Mouse (Mus musculus) ovary, postnatal 36 days (tissue): ENCODE data around the gene Pip5k1b.

ENCODE experiments used
- DNase-seq: peaks from one replicate; pipeline ENCODE4 v3.0.0; 2022; ENCODE audit warnings: low spot score, mixed read lengths

The Pip5k1b gene

DNA sequence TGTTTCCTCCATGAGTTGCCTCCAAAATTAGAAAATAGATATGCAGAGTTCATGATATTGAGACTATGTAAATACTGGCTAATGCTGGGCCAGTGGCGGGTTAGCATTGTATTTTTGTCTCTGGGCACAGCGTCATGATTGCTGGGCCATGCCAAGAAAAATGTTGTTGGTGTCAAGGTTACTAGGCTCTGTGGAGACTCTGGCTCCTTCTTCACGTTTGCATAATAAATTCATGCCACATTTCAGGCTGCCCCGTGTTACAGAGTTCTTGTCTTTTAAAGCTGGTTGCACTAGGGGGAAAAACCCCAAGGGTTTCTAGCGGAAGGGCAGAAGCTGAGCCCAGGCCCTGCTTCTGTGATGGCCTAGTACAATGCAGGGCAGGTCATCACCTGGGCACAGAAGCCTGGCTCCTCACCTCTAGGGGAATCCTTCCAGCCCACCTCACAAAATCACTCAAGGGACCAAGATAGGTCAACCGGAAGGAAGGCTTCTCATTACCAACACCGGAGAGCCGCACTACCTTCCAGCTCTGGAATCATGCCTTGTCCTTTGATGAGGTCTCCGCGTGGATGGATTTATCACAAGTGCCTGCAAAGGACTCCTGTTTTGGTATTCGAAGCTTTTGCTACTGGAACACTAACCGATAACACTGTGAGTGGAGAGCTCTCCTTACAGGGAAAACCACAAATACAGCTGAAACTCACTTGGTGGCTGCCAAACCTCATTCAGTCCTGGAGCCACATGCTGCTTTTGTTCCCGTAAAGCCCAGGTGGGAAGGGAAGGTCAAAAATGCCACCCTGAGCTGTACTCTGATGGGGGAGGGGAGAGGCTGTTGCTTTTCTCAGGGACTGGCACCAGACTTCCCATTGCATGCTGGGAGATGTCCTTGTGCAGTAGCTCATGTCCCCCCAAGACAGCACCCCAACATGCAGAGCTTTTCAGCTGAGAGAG, 248.1 kb downstream of the Pip5k1b start:
- DNase-seq: no peak

DNA sequence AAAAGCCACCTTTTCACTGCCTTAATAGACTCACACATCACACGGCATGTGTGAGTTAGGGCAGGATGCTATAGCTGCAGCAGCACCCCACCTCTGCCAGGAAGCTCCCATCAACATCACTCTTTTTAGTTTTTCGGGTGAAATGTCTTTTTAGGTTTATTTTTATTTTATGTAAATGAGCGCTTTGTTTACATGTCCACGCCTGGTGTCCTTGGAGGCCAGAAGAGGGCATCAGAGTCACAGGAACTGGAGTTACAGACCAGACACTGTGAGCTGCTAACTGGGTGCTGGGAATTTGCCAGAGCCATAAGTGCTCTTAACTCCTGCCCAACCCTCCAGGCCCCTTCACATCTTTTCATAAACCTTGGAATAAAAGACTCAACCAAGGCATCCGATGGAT, 249.3 kb downstream of the Pip5k1b start:
- DNase-seq: no peak

DNA sequence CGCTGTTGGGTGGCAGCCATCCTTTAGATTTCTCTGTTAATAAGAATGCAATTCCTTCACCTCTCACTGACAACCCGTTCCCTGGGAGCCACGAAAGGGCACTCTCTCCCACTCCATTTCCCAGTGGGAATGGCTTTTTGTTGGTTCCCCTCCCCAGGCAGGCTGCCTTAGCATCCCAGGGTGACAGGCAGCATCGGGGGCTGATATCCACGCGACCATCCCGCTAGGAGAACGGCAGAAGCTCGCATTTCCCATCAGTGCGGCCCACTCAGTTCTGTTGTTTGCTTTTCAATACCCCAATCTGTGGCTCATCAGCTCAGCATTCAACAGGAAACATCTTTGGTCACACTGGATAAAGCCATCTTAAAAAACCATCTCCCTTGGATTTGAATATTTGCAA, 253.5 kb downstream of the Pip5k1b start:
- DNase-seq: no peak

DNA sequence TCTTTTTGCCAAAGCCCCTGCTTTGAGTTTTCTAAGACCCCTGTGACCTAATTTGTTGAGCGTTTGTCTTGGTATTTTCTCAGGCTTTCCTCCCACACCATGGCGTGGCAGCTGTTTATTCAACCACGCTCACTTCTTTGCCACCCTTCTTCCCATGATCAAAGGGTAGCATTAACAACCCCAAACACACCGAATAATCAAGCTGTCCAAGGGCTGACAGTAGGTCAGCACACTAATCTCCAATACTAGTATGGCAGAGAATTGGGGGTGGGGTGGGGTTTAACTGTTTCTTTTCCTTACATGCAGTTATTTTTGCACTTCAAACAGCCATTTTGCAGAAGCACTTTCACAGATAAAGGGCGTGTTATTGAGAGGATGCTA, 253.9 kb downstream of the Pip5k1b start:
- DNase-seq: no peak

DNA sequence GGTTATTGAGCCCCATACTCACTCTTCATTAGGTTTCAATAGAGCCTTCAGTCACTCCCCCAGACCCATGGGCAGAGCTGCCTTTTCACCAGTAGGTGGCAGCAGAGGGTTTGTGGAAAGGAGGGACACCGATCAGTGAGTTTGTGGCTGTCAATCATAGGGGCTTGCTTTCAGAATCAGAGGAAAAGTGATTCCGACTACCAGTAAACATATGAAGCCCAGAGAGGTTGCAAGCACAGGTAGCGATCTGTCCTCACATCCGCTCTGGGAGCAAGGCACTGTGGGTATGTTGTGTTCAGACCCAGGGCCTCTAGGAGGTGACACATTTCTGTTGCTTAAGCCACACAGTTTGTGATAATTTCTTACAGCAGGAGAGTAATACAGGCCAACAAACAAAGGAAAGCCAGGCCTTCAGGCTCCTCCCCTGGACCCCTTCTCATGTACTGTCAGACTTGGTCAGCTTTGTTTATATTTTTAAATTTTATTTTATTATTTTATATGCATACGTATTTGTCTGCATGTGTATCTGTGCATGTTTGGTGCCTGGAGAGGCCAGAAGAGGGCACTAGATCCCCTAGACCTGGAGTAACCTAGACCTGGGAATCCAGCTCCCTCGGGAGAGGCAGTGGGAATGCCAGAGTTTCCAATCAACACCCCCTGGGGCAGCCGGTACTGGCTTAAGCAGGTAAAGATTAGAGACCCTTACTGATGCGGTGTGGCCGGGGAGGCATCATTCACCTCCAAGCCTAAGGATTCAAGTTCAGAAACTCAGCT, 254.5 kb downstream of the Pip5k1b start:
- peak; percentile 62 for DNase-seq

DNA sequence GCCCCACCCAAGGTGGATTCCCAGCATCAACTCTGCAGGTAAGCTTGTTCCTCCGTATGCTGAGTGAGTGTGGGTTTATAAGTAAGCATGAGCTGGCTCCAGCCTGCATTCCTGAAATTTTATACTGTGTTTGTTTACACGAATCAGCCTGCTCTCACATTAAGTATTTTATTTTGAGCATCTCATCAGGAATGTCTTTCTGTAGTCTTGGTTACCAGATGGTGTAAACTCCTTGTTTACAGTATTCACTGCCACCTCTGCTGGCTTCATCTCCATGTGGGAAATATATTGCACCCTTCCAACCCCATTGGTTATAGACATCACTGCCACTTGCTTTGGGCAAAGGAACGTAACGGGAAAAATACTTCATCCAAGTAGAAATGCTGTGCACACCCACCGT, 262.1 kb downstream of the Pip5k1b start:
- no peak for DNase-seq

DNA sequence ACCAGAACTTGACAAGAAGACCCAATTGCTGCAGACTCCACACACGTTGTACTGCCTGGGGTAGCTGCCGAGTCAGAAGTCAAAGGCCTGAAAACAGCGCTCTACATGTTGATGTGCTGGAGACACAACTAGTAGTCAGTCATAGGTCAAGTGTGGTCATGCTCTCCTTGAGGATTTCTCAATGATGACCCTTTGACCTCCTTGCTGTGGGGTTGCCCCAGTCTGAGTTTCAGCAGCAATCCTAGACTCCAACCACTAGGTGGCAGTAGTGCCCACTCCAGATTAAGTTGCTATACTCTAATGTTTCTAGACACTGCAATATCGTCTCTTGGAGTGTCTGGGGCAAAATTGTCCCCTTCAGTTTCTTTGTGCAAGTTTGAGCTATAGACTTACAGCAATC, 271.5 kb downstream of the Pip5k1b start:
- no peak for DNase-seq

DNA sequence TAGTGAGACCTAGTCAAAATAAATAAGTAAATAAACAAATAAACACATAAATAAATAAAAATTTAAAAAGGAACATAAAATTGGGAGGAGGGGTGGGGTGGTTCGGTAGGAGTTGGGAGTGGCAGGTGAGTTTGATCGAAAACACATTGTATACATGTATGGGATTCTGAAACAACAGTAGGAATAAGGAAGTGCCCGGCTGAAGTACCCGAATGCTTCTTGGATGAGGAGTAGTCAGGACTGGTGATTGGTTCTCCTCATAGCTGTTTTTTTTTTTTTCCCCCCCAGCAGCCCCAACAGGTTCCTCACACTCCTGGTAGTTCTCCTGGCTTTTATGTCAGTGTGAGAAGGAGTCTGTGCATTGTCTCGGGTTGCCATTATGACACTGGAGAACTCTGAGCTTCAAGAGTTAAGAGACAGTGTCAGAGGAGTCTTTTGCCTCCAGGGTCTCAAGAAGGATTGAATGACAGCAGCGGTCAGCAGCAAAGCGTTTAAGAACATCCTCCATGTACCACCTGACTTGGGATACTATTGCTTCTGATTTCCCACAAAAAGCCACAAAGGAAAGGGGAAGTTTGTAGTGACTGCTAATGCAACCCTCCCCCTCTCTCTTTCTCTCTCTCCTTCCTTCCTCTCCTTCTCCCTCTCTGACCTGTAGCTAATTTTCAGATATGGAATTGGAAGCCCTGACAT, 274.2 kb downstream of the Pip5k1b start:
- DNase-seq: no peak

DNA sequence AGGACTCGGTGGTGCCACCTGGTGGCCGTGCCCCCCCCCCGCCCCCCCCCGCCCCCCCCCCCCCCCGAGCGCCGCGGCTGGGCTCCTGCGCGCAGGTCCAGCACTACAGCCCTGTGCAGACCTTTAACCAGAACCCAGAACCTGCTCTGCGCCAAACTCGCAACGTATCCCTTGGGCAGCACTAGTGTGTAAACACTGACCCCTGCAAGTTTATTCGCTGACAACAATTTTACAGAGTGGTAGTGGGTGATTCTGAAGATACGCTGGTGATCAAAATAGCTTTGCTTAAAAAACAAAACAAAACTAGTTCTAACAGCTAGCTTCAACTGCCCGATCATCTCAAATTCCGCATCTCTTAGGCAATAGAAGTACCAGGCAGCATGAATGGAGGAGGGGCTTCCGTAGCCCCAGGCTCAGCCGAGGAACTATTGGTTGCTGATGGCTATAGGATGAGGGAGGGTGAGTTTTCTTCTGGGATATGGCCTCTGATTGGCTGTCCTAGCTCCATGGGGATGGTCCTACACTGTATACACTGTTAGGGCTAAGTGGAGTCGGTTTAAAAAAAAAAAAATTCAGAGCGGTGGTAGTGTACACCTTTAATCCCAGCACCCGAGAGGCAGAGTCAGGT, 275.0 kb downstream of the Pip5k1b start, which contains the start of gene Fxn:
Fxn (minus strand) TSS at position 5 of the 628 bp plus-strand sequence.
- no peak for DNase-seq

DNA sequence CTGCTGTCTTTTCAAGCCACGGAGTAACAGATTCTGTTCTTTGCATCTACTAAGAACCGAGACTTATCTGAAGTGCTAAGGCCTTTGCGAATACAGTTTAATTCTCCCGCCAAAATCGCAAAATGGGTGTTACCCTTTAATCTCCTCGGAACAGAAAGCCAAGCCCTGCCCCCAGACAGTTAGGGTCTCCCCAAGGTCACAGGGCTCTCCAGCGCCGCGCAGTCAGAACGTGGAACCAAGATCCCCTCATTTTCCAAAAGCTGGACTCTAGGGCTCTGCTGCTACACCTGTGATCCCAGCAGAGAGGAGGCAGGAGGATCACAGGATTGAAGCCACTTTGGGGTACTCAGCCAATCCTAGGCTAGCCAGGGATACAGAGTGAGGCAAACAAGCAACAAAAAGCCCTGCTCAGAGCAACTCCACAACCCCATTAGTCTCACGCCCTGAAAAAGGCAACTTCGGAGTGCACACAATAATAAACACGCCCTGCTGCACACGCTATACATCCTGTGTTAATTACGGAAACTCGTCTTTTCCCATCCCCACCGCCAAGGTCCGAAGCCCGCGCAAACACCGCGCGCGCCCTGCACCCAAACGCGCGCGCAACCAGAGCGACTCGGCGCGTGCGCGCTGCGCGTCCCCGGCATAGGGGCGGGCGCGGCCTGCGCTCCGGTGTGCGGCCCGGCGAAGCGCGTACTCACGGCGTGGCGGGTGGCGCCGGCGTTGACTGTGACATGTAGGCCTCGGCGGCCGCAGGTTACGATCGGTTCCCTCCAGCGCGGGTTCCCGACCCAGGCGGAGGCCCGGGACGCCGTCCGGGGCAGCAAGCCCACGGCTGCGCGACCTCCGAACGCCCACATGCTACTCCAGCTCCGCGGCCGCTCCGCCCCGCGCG, 275.7 kb downstream of the Pip5k1b start:
- DNase-seq: peak; percentile 85

DNA sequence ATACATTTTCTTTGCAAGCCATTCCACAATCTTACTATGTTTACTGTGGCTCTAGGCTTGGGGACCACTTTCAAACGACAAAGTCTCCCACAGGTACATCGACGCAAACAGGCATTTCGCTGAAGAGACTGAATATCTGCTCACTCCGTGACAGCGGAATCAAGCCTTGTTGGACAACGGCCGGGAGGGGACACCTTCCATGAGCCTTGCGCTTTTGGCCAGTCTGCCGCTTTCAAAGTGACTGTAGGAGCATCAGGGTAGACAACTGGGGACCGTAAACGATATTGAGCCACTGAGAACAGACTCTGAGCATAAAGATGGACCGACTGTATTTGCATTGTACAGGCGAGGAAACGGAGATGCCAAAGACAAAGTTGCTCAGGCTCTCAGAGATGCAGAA, 276.8 kb downstream of the Pip5k1b start:
- DNase-seq: no peak

DNA sequence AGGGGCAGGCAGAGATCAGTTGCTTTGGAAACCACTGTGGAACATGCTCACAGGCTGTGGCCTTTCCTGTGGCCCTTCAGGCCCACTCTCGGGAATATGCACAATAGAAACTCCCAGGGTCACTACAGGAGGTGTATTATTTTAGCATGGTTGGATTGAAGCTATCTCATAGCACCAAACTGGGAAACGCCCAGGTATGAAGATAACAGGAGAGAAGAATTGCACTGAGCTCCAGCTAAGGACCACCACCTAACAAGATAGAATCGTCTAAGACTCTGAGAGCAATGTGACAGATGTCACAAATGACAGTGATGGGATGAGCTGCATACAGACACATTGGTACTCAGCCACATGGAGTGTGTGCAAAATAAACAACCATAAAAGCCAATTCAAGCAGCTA, 281.4 kb downstream of the Pip5k1b start:
- DNase-seq: no peak

DNA sequence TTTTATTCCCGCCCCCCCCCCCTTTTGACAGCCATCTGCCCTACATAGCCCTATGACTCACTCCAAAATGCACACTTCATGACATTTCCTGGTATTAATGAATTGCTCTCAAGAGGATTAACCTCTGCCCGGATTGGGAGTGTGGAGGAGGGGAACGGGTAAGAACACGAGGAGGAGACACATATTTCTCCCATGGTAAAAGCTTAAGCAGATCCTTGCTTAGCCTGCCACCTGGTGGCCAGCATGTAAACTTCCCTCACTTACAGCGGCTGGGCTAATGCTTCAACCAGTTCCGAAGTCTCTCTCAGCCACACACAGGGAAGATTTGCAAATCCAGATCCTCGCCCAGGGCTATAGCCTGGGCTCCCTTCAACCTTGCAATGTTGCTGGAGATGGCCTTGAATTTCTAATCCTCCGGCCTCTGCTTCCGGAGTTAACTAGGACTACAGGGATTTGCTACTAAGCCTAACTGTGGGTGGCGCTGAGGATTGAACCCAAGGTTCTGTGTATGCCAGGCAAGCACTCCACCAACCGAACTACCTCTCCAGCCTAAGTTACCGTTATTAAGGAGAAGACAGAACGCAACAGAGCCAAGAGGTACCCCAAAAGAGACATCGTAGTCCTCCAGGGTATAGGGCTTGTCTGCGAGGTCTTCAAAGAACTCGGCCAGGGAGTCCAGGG, 283.8 kb downstream of the Pip5k1b start:
- peak; percentile 78 for DNase-seq

DNA sequence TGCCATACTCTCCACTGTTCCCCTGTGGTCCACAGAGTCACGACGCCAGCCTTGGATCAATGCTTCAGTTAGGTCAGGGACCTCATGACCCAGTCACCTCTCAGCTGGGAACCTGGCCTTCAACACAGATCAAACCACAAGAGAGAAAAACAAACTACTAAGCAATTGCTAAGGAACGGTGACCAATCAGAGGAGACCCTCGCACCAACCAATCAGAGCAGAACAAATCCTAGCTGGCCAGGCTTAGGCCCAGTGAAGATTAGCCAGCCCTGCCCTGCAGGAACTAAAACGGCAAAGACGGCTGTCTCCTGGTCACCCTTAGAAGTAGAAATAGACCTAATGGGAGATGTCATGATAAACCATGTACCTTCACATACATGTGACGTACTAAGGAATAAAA, 284.3 kb downstream of the Pip5k1b start:
- no peak for DNase-seq

DNA sequence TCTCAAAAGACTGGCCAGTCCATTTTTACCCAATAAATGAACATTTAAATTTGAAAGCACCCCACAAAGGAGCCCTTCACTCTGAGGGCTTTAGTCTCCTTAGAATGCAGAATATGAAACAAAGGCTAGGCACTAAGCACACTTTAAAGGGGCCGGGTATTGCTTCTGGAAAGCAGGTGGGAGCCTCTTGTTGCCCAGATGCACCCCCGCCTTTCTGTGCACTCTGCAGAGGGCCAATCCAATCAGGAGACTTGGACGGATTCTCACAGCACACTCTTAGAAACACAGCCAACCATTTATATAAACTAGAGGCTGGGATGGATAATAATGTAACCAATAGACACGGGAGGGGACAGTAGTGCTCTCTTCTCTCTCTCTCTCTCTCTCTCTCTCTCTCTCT, 287.1 kb downstream of the Pip5k1b start:
- no peak for DNase-seq

DNA sequence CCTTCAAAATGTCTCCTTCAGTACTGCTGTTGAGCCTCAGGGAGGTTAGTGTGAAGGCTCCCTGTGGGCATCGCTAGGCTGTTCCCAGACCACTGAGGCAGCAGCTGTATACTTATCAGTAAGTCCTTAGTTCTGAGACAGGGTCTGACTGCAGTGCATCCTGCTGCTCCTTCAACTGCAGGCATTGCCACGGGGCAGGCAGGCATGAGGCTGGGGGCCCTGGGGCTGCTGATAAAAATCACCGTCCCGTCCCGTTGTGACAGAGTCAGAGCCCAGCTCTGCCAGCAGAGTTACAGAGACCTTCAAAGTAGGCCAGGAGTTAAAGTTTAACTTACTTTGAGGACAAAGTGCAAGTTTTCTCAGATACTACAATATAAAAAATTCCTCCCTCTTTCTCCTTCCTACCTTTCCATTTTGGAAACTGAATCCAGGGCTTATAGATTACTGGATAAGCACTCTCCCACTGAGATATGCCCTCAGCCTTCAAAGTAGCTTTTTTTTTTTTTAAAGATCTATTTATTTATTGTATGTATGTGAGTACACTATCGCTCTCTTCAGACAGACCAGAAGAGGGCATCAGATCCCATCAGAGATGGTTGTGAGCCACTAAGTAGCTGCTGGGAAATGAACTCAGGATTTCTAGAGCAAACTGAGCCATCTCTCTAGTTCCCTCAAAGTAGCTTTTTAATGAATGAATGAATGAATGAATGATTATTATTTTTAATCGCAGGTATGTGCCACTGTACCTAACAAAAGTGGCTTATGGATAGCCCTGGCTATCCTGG, 289.4 kb downstream of the Pip5k1b start:
- DNase-seq: no peak

DNA sequence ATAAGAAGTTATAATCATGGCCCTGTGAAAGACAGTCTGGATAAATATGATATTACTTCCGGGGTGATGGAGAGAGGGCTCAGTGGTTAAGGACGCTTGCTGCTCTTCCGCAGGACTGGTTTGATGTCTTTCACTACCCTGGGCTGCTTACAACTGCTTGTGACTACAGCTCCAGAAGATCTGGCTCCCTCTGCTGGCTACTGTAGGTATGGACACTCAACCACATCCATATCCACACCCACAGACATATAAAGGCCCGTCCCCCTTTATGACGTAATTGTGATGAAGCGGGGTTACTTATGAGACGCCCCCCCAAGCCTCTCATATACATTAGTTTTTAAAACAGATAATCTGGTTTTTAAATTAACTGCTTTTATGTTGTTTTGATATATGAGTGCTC, 290.7 kb downstream of the Pip5k1b start:
- DNase-seq: peak; percentile 59

DNA sequence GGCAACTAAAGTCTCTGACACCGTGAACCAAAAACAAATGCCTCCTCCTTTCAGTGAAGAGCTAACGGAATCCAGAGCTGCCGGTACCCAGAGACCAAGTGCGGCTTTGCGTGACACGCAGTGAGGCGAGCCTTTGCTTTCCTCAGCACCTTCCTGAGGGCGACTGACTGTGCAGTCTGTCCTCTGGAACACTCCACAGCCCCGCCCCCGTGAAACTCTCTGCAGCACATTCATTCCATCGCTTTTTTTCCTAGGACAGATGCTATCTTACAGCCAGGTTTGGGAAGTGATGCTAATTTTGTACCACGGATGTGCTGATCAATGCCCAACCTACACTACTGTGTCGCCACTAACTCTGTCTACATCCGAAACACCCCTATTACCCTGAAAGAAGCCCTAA, 292.9 kb downstream of the Pip5k1b start:
- DNase-seq: no peak
